Mouse (Mus musculus): ENCODE data around the gene Tdrd12.

DNA sequence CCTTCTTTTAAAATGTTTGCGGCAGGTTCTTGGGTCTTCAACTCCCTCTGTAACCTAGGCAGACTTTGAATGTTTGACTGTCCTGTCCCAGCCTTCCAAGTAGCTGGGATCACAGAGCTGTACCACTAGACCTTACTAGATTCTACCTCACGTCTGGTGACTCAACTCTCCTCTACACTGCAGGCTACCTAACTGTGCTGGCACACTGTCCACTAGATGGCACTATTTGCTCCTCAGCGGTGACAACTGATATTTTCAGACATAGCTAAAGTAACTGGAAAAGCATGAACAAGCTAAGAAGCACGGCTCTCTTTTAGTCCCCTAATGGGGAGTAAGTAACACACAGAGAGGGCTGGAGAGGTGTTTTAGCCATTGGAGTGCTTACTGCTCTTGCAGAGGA lies 8.3 kb upstream of the Tdrd12 start:
- TF ChIP-seq CTCF (IDR thresholded peaks at IDR 0.05; ENCODE audit: low read depth) (peak; percentile 93), EP300 (optimal IDR thresholded peaks at IDR 0.05) (no peak)
